Mouse (Mus musculus) heart, adult 2 months (tissue): Measurements from ENCODE around the gene Arhgap40.

Experiments
- CTCF ChIP-seq: fragments of 200-600 bp; IDR thresholded peaks from 2 replicates; pipeline ENCODE4 v1.8.1; 2022; ENCODE audit warnings: antibody characterized with exemption, mild to moderate bottlenecking, moderate library complexity
- POLR2A ChIP-seq: fragments of 200-500 bp; IDR thresholded peaks from 2 replicates; pipeline ENCODE4 v1.6.1; 2011; ENCODE audit warnings: mild to moderate bottlenecking, low read depth, low read length, control low read depth; ENCODE audit not compliant: insufficient read depth

DNA sequence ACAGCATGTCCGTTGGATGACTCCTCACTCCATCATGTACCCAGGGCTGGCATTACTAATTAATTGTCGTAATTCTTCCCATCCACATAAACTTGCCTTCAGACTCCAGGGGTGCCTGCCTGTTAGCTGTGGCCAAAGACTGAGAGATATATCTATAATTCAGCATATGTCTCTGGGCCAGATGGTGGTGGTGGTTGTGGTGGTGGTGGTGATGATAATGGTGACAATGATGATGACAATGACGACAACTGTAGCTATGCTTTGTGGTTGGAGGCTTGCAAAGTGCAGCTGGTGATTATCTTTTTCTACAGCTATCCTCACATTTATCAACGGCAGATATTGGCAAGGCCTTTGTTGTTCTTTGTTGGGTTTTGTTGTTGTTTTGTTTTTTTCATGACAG, 80.8 kb downstream of the Arhgap40 start:
- TF ChIP-seq POLR2A, result no peak
- no peak for TF ChIP-seq CTCF
